Comparison of ENCODE assay signal across 8 mouse cellular contexts in the genomic region with DNA sequence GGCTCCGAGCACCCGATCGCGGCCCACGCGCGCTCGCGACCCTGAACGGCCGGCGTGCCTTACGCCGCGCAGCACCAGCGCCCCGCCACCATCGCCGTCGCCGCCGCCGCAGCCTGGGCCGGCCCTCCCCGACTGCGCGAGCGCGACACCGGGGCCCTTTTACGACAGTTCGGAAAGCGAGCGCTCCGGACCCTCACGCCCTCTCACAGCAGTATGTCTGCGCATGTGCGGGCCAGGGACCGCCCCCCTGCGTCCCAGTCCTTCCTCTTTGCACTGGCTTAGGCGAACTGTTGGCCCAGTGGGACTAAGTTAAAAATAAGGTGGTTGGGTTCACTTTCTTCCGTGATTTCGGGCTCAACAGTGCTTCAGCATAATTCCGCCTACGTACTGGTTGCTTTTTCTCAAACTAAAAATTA. TPM values are rescaled to one million over a fixed set of nuclear protein-coding genes. Genes with fewer than 3 reads are reported as not detected.
DNase-seq lines count a peak whose midpoint lies in the region; ATAC-seq and TF ChIP-seq lines count a peak whose summit lies in the region.

A gene (minus strand): TSS at position 100 of the 416 bp plus-strand sequence.

- H3K36me3 ChIP-seq in CH12.LX (replicated peaks in 1 of 2; ENCODE audit: control insufficient read depth in 1 of 2, insufficient read depth in 1 of 2, low read length in 1 of 2), result peaks cover 0 to 14% of the 10 kb centered on the region in 2 experiments
- no peaks in the 10 kb centered on the region for H3K36me3 ChIP-seq in forebrain, embryonic 11.5 days (ENCODE audit: control insufficient read depth, insufficient read depth, low read length)
- no peaks in the 10 kb centered on the region for H3K36me3 ChIP-seq in heart, embryonic 16.5 days (ENCODE audit: control insufficient read depth, insufficient read depth)
- H3K36me3 ChIP-seq in liver, embryonic 15.5 days (replicated peaks), result 0 out of 2 replicates have a peak, but pooled peaks cover 3% of the 10 kb centered on the region
- H3K36me3 ChIP-seq in neural tube, embryonic 12.5 days, result no peaks in the 10 kb centered on the region

- in situ Hi-C loops in CH12.LX (cut with MboI; ENCODE audit: low pct_ligation_motif_present, low pct_unique_long_range_greater_than_20kb, low sequenced_read_pairs), result loop anchor here (10.0 to 25.0 kb wide), 2 partner anchors 89 to 316 kb away; no protein-coding TSS in a partner anchor

- under 1% methylated on average over 43 of the region's 45 CpGs for WGBS in forebrain, embryonic 11.5 days
- 0% methylated on average over 42 of the region's 45 CpGs for WGBS in heart, embryonic 16.5 days
- 0% methylated on average over 45 of the region's 45 CpGs for WGBS in liver, embryonic 15.5 days (ENCODE audit: insufficient replicate concordance)
- WGBS in neural tube, embryonic 12.5 days, result under 1% methylated on average over 43 of the region's 45 CpGs

- no peak for TF ChIP-seq EP300 in CH12.LX (IDR thresholded peaks at IDR 0.05; ENCODE audit: low read length)

- peak; percentile 97 for DNase-seq in CH12.LX (ENCODE audit: extremely low read depth)
- peak; percentile 92 for DNase-seq in c-Kit-positive CD71-positive TER-119-negative erythroid progenitor cells, embryonic 14.5 days (ENCODE audit: low read depth)
- DNase-seq in forebrain, embryonic 11.5 days (ENCODE audit: low spot score), result peak; percentile 98
- DNase-seq in kidney, postnatal 36 days, result peak; percentile 98 to 99
- peak; percentile 92 for DNase-seq in telencephalon, adult 2 months (ENCODE audit: low read depth, low spot score)

- no peaks in the 10 kb centered on the region for H3K9me3 ChIP-seq in CH12.LX (replicated peaks; ENCODE audit: low read length)
- H3K9me3 ChIP-seq in forebrain, embryonic 11.5 days (ENCODE audit: control insufficient read depth, low read length), result no peaks in the 10 kb centered on the region
- no peaks in the 10 kb centered on the region for H3K9me3 ChIP-seq in heart, embryonic 16.5 days (replicated peaks; ENCODE audit: control insufficient read depth, low read length)
- H3K9me3 ChIP-seq in liver, embryonic 15.5 days (replicated peaks), result no peaks in the 10 kb centered on the region
- no peaks in the 10 kb centered on the region for H3K9me3 ChIP-seq in neural tube, embryonic 12.5 days

- H3K4me2 ChIP-seq in CH12.LX (ENCODE audit: insufficient read depth, low read depth, poor library complexity, severe bottlenecking), result peak within 1 kb of the TSS; percentile 99
- H3K4me2 ChIP-seq in forebrain, embryonic 11.5 days (ENCODE audit: low read depth, low read length, severe bottlenecking), result peak within 1 kb of the TSS; percentile 58
- H3K4me2 ChIP-seq in heart, embryonic 16.5 days (ENCODE audit: low read depth, low read length), result peak within 1 kb of the TSS; percentile 67
- peak within 1 kb of the TSS; percentile 71 for H3K4me2 ChIP-seq in liver, embryonic 15.5 days
- peak within 1 kb of the TSS; percentile 62 for H3K4me2 ChIP-seq in neural tube, embryonic 12.5 days (replicated peaks)

- TF ChIP-seq RAD21 in CH12.LX (IDR thresholded peaks at IDR 0.05; ENCODE audit: low read depth, low read length), result no peak

- peak within 1 kb of the TSS; percentile 94 for H3K9ac ChIP-seq in CH12.LX (ENCODE audit: insufficient read depth, low read depth)
- H3K9ac ChIP-seq in forebrain, embryonic 11.5 days (ENCODE audit: low read length), result peak within 1 kb of the TSS; percentile 95
- H3K9ac ChIP-seq in heart, embryonic 16.5 days (ENCODE audit: low read length), result peak within 1 kb of the TSS; percentile 99
- peak within 1 kb of the TSS; percentile 91 for H3K9ac ChIP-seq in liver, embryonic 15.5 days
- H3K9ac ChIP-seq in neural tube, embryonic 12.5 days, result peak within 1 kb of the TSS; percentile 98

- ATAC-seq in forebrain, embryonic 11.5 days (replicated peaks; ENCODE audit: low FRiP score), result peak; percentile 97
- ATAC-seq in heart, embryonic 16.5 days (replicated peaks; ENCODE audit: extremely low read depth, insufficient read depth, low FRiP score), result peak; percentile 97
- peak; percentile 94 for ATAC-seq in liver, embryonic 15.5 days (ENCODE audit: insufficient read depth)
- peak; percentile 96 for ATAC-seq in neural tube, embryonic 12.5 days (ENCODE audit: low FRiP score, low read depth)

- H3K4me3 ChIP-seq in CH12.LX (replicated peaks in 1 of 3; ENCODE audit: low read depth in 2 of 3, low read length in 2 of 3, poor library complexity in 1 of 3), result peak within 1 kb of the TSS; percentile 64 to 99 (median 96)
- peak within 1 kb of the TSS; percentile 92 for H3K4me3 ChIP-seq in forebrain, embryonic 11.5 days (ENCODE audit: low read depth, low read length)
- peak within 1 kb of the TSS; percentile 75 for H3K4me3 ChIP-seq in heart, embryonic 16.5 days (ENCODE audit: low read length)
- peak within 1 kb of the TSS; percentile 84 for H3K4me3 ChIP-seq in liver, embryonic 15.5 days (replicated peaks)
- H3K4me3 ChIP-seq in neural tube, embryonic 12.5 days, result peak within 1 kb of the TSS; percentile 96

- peaks cover 40% of the 10 kb centered on the region for H3K79me2 ChIP-seq in CH12.LX (replicated peaks; ENCODE audit: control insufficient read depth, extremely low read depth, insufficient read depth, poor library complexity, severe bottlenecking)

- dilution Hi-C loops in CH12.LX (cut with MboI; ENCODE audit: extremely low pct_ligation_motif_present, extremely low pct_unique_long_range_greater_than_20kb, low sequenced_read_pairs), result no loop called here

- peak; percentile 92 for TF ChIP-seq POLR2A in CH12.LX (IDR thresholded peaks at IDR 0.05; ENCODE audit: low read depth, low read length)

- no peaks in the 10 kb centered on the region for H3K27me3 ChIP-seq in CH12.LX (replicated peaks)
- no peaks in the 10 kb centered on the region for H3K27me3 ChIP-seq in forebrain, embryonic 11.5 days (ENCODE audit: control insufficient read depth, insufficient read depth, low read length)
- H3K27me3 ChIP-seq in heart, embryonic 16.5 days (ENCODE audit: control insufficient read depth, insufficient read depth, low read length), result no peaks in the 10 kb centered on the region
- 0 out of 2 replicates have a peak, but pooled peaks cover 8% of the 10 kb centered on the region for H3K27me3 ChIP-seq in liver, embryonic 15.5 days
- H3K27me3 ChIP-seq in neural tube, embryonic 12.5 days (replicated peaks), result no peaks in the 10 kb centered on the region

- H3K4me1 ChIP-seq in CH12.LX (ENCODE audit: control insufficient read depth in 1 of 2, insufficient read depth in 2 of 2), result peaks cover 0 to 42% of the 10 kb centered on the region in 2 experiments; a peak in 2 of 4 replicates
- H3K4me1 ChIP-seq in forebrain, embryonic 11.5 days (replicated peaks; ENCODE audit: control insufficient read depth, insufficient read depth, low read length), result no peaks in the 10 kb centered on the region; the same call in 1 of the 2 replicates
- H3K4me1 ChIP-seq in heart, embryonic 16.5 days (ENCODE audit: control insufficient read depth, insufficient read depth, low read length), result peaks cover 16% of the 10 kb centered on the region
- peaks cover 22% of the 10 kb centered on the region for H3K4me1 ChIP-seq in liver, embryonic 15.5 days (replicated peaks)
- H3K4me1 ChIP-seq in neural tube, embryonic 12.5 days, result peaks cover 10% of the 10 kb centered on the region

- H3K27ac ChIP-seq in CH12.LX (ENCODE audit: insufficient read depth, low read depth), result peak within 1 kb of the TSS; percentile 94
- peak within 1 kb of the TSS; percentile 96 for H3K27ac ChIP-seq in forebrain, embryonic 11.5 days (ENCODE audit: low read depth, low read length)
- peak within 1 kb of the TSS; percentile 99 for H3K27ac ChIP-seq in heart, embryonic 16.5 days (ENCODE audit: low read length)
- H3K27ac ChIP-seq in liver, embryonic 15.5 days (replicated peaks), result peak within 1 kb of the TSS; percentile 96
- H3K27ac ChIP-seq in neural tube, embryonic 12.5 days, result peak within 1 kb of the TSS; percentile 99

- TF ChIP-seq CTCF in CH12.LX (conservative IDR thresholded peaks at IDR 0.05 in 1 of 2, IDR thresholded peaks at IDR 0.05 in 1 of 2; ENCODE audit: low read depth in 2 of 2, low read length in 2 of 2), result no peak

TF ChIP-seq in CH12.LX, 34 proteins besides CTCF, POLR2A, EP300 and RAD21 (continues in another document):
- no peak for TF ChIP-seq ZKSCAN1 (IDR thresholded peaks at IDR 0.05; ENCODE audit: borderline replicate concordance, low read depth, low read length)
- no peak for TF ChIP-seq MAZ (IDR thresholded peaks at IDR 0.05; ENCODE audit: low read depth, low read length)
- no peak for TF ChIP-seq UBTF (IDR thresholded peaks at IDR 0.05; ENCODE audit: low read depth, low read length)
- peak; percentile 64; the same call in 1 of the 2 replicates for TF ChIP-seq POLR2AphosphoS2 (IDR thresholded peaks at IDR 0.05; ENCODE audit: low read depth, low read length)
- TF ChIP-seq ELF1 (IDR thresholded peaks at IDR 0.05; ENCODE audit: low read depth, low read length), result peak; percentile 88
- TF ChIP-seq HCFC1 (IDR thresholded peaks at IDR 0.05; ENCODE audit: low read depth, low read length), result peak; percentile 78
- peak; percentile 92 for TF ChIP-seq TCF12 (IDR thresholded peaks at IDR 0.05; ENCODE audit: low read depth, low read length)
- TF ChIP-seq NELFE (IDR thresholded peaks at IDR 0.05; ENCODE audit: low read depth, low read length), result peak; percentile 88
- no peak for TF ChIP-seq RCOR1 (conservative IDR thresholded peaks at IDR 0.05; ENCODE audit: low read depth, low read length)
- no peak for TF ChIP-seq JUND (conservative IDR thresholded peaks at IDR 0.05; ENCODE audit: low read depth, low read length)
- no peak for TF ChIP-seq BHLHE40 (IDR thresholded peaks at IDR 0.05; ENCODE audit: low read depth, low read length)
- TF ChIP-seq USF2 (conservative IDR thresholded peaks at IDR 0.05; ENCODE audit: low read depth, low read length), result no peak
- TF ChIP-seq PAX5 (IDR thresholded peaks at IDR 0.05; ENCODE audit: low read length), result no peak
- no peak for TF ChIP-seq MYC (IDR thresholded peaks at IDR 0.05; ENCODE audit: low read depth, low read length)
- TF ChIP-seq MXI1 (IDR thresholded peaks at IDR 0.05; ENCODE audit: low read depth, low read length), result no peak
- peak; percentile 79; the same call in 1 of the 2 replicates for TF ChIP-seq MEF2A (IDR thresholded peaks at IDR 0.05; ENCODE audit: borderline replicate concordance, low read depth, low read length)
- TF ChIP-seq KAT2A (IDR thresholded peaks at IDR 0.05; ENCODE audit: insufficient replicate concordance, low read length), result 0 out of 2 replicates have a peak, but pooled peaks have one; percentile 69
- TF ChIP-seq MAX (IDR thresholded peaks at IDR 0.05; ENCODE audit: low read length), result no peak

RNA-seq across cellular contexts. Expression of the gene that starts here (rescaled TPM):
- total RNA-seq in CH12.LX (2012; rRNA removed), result 10.4 and 10.8 TPM in 2 replicates
- 11.8 and 12.2 TPM in 2 replicates for total RNA-seq in CH12.LX (2014; rRNA removed)
- polyA plus RNA-seq in CH12.LX (2012; ENCODE audit: insufficient read length, low read depth), result 15.3 and 17.6 TPM in 2 replicates
- polyA plus RNA-seq in forebrain, embryonic 11.5 days (2014; fragmentation: Nextera tagmentation; extraction: Ambion mirVana), result 43.6 and 44.9 TPM in 2 replicates
- polyA plus RNA-seq in heart, embryonic 16.5 days (2015; fragmentation: Nextera tagmentation; extraction: Ambion mirVana), result 19.5 and 19.8 TPM in 2 replicates
- polyA plus RNA-seq in liver, embryonic 15.5 days (2015; fragmentation: Nextera tagmentation; extraction: Ambion mirVana), result 8.0 and 9.7 TPM in 2 replicates
- 45.2 and 48.2 TPM in 2 replicates for polyA plus RNA-seq in neural tube, embryonic 12.5 days (2016; fragmentation: Nextera tagmentation; extraction: Ambion mirVana)

Comparison
In these comparisons a context has a peak if more than half of its experiments do, and no peak if none do; other contexts are left out.
1. Peak in every context shown above with its lines: DNase-seq, ATAC-seq, H3K4me3 ChIP-seq and H3K27ac ChIP-seq.